Mouse (Mus musculus) midbrain, embryonic 10.5 days (tissue): ENCODE results near the gene Mtus2. TPM values are rescaled to one million over a fixed set of nuclear protein-coding genes. Genes with fewer than 3 reads are reported as not detected.

Source experiments
- DNase-seq: peaks from one replicate; pipeline ENCODE4 v3.0.0-alpha.2; 2017; ENCODE audit warnings: low spot score
- H3K27ac ChIP-seq: fragments of 300-500 bp; sonication (generic); replicated peaks from 2 replicates; pipeline ENCODE4 v1.5.1; 2016; ENCODE audit warnings: mild to moderate bottlenecking
- H3K27me3 ChIP-seq: fragments of 300-500 bp; sonication (generic); 2 replicates; pipeline ENCODE4 v1.6.1; 2016; ENCODE audit warnings: low read depth, mild to moderate bottlenecking; ENCODE audit not compliant: poor library complexity, severe bottlenecking
- H3K36me3 ChIP-seq: fragments of 300-500 bp; sonication (generic); 2 replicates; pipeline ENCODE4 v1.6.1; 2016; ENCODE audit warnings: mild to moderate bottlenecking, moderate library complexity
- H3K4me1 ChIP-seq: fragments of 300-500 bp; sonication (generic); 2 replicates; pipeline ENCODE4 v1.6.1; 2016
- H3K4me3 ChIP-seq: fragments of 300-500 bp; sonication (generic); 2 replicates; pipeline ENCODE4 v1.5.1; 2016; ENCODE audit warnings: mild to moderate bottlenecking, moderate library complexity
- H3K9me3 ChIP-seq: fragments of 300-500 bp; sonication (generic); replicated peaks from 2 replicates; pipeline ENCODE4 v1.6.1; 2016; ENCODE audit warnings: mild to moderate bottlenecking
- WGBS: fragments of 180-500 bp; shearing (Covaris S2); methylation state at CpG from one replicate; pipeline ENCODE4 v1.1.7; 2016; 5-methylcytosine and 5-hydroxymethylcytosine counted together
- polyA plus RNA-seq: library from polyadenylated mRNA; unstranded; fragments of >200 nt; fragmentation: Nextera tagmentation; extraction: Ambion mirVana; gene quantifications from 2 replicates; pipeline ENCODE4 v1.2.1, GENCODE M21; 2016

Gene Mtus2
- polyA plus RNA-seq, 1 experiment from 2014 or later = 5.1 TPM

- peak; percentile 69 for DNase-seq
- WGBS = under 1% methylated on average over 32 of the region's 32 CpGs
- Histone ChIP-seq H3K9me3 (no peaks in the 10 kb centered on the region), H3K27me3 (peaks cover 36% of the 10 kb centered on the region), H3K27ac (peak overlapping the region; percentile 71), H3K4me3 (peak overlapping the region; percentile 68), H3K4me1 (peaks cover 13% of the 10 kb centered on the region), H3K36me3 (no peaks in the 10 kb centered on the region)
Measured at GRCm38 (mm10) chr5:148264819-148265707, 307.9 kb downstream of the Mtus2 start.

GRCm38 (mm10) chr5:148266841-148267240, 309.7 kb downstream of the Mtus2 start:
- no peaks in the 10 kb centered on the region for H3K36me3 ChIP-seq
- whole genome bisulfite sequencing = 77% methylated on average over 2 of the region's 2 CpGs
- peaks cover 36% of the 10 kb centered on the region for H3K27me3 ChIP-seq
- no peak overlapping the region for H3K27ac ChIP-seq
- peaks cover 13% of the 10 kb centered on the region for H3K4me1 ChIP-seq
- H3K4me3 ChIP-seq = no peak overlapping the region
- no peaks in the 10 kb centered on the region for H3K9me3 ChIP-seq
- DNase-seq = no peak

GRCm38 (mm10) chr5:148267446-148267845, 310.3 kb downstream of the Mtus2 start:
- 69% methylated on average over 4 of the region's 4 CpGs for WGBS
- Histone ChIP-seq H3K36me3 (no peaks in the 10 kb centered on the region), H3K9me3 (no peaks in the 10 kb centered on the region), H3K4me3 (no peak overlapping the region), H3K27ac (no peak overlapping the region), H3K4me1 (peaks cover 13% of the 10 kb centered on the region), H3K27me3 (peaks cover 36% of the 10 kb centered on the region)
- DNase-seq = no peak

GRCm38 (mm10) chr5:148272065-148272464, 314.9 kb downstream of the Mtus2 start:
- Histone ChIP-seq H3K27ac (no peak overlapping the region), H3K4me3 (no peak overlapping the region), H3K27me3 (no peaks in the 10 kb centered on the region; the same call in 1 of the 2 replicates), H3K4me1 (no peaks in the 10 kb centered on the region), H3K9me3 (no peaks in the 10 kb centered on the region), H3K36me3 (no peaks in the 10 kb centered on the region)
- no peak for DNase-seq
- WGBS = 91% methylated on average over 6 of the region's 6 CpGs

GRCm38 (mm10) chr5:148272771-148273170, 315.7 kb downstream of the Mtus2 start:
- Histone ChIP-seq H3K9me3 (no peaks in the 10 kb centered on the region), H3K4me3 (no peak overlapping the region), H3K36me3 (no peaks in the 10 kb centered on the region), H3K27ac (no peak overlapping the region), H3K27me3 (no peaks in the 10 kb centered on the region), H3K4me1 (no peaks in the 10 kb centered on the region)
- DNase-seq = no peak
- WGBS = 89% methylated on average over 6 of the region's 6 CpGs

GRCm38 (mm10) chr5:148278233-148278632, 321.1 kb downstream of the Mtus2 start:
- Histone ChIP-seq H3K27me3 (no peaks in the 10 kb centered on the region), H3K4me1 (no peaks in the 10 kb centered on the region), H3K4me3 (no peak overlapping the region), H3K36me3 (no peaks in the 10 kb centered on the region), H3K9me3 (no peaks in the 10 kb centered on the region), H3K27ac (no peak overlapping the region)
- no peak for DNase-seq
- WGBS = 85% methylated on average over 8 of the region's 8 CpGs

GRCm38 (mm10) chr5:148280321-148280720, 323.2 kb downstream of the Mtus2 start:
- no peaks in the 10 kb centered on the region for H3K9me3 ChIP-seq
- no peak for DNase-seq
- no peak overlapping the region for H3K4me3 ChIP-seq
- no peak overlapping the region for H3K27ac ChIP-seq
- 90% methylated on average over 5 of the region's 5 CpGs for whole genome bisulfite sequencing
- H3K36me3 ChIP-seq = no peaks in the 10 kb centered on the region
- no peaks in the 10 kb centered on the region for H3K27me3 ChIP-seq
- H3K4me1 ChIP-seq = no peaks in the 10 kb centered on the region

GRCm38 (mm10) chr5:148282093-148282492, 325.0 kb downstream of the Mtus2 start:
- Histone ChIP-seq H3K27me3 (no peaks in the 10 kb centered on the region), H3K9me3 (no peaks in the 10 kb centered on the region), H3K4me3 (no peak overlapping the region), H3K27ac (no peak overlapping the region), H3K36me3 (no peaks in the 10 kb centered on the region), H3K4me1 (no peaks in the 10 kb centered on the region)
- no peak for DNase-seq
- 88% methylated on average over 6 of the region's 6 CpGs for WGBS

GRCm38 (mm10) chr5:148282631-148283030, 325.5 kb downstream of the Mtus2 start:
- H3K36me3 ChIP-seq = no peaks in the 10 kb centered on the region
- WGBS = 90% methylated on average over 5 of the region's 5 CpGs
- H3K4me3 ChIP-seq = no peak overlapping the region
- no peak overlapping the region for H3K27ac ChIP-seq
- DNase-seq = no peak
- H3K9me3 ChIP-seq = no peaks in the 10 kb centered on the region
- no peaks in the 10 kb centered on the region for H3K27me3 ChIP-seq
- no peaks in the 10 kb centered on the region for H3K4me1 ChIP-seq

- no peak overlapping the region for H3K4me3 ChIP-seq
- H3K36me3 ChIP-seq = no peaks in the 10 kb centered on the region
- 88% methylated on average over 2 of the region's 2 CpGs for WGBS
- no peak overlapping the region for H3K27ac ChIP-seq
- H3K4me1 ChIP-seq = no peaks in the 10 kb centered on the region
- no peaks in the 10 kb centered on the region for H3K27me3 ChIP-seq
- H3K9me3 ChIP-seq = no peaks in the 10 kb centered on the region
- DNase-seq = no peak
Measured at GRCm38 (mm10) chr5:148283177-148283576, 326.1 kb downstream of the Mtus2 start.

GRCm38 (mm10) chr5:148283584-148283983, 326.5 kb downstream of the Mtus2 start:
- no peaks in the 10 kb centered on the region for H3K27me3 ChIP-seq
- 93% methylated on average over 3 of the region's 3 CpGs for WGBS
- DNase-seq = no peak
- no peaks in the 10 kb centered on the region for H3K4me1 ChIP-seq
- no peaks in the 10 kb centered on the region for H3K9me3 ChIP-seq
- H3K4me3 ChIP-seq = no peak overlapping the region
- H3K27ac ChIP-seq = no peak overlapping the region
- H3K36me3 ChIP-seq = no peaks in the 10 kb centered on the region

GRCm38 (mm10) chr5:148287529-148287928, 330.4 kb downstream of the Mtus2 start:
- Histone ChIP-seq H3K36me3 (no peaks in the 10 kb centered on the region), H3K27me3 (no peaks in the 10 kb centered on the region), H3K9me3 (0 out of 2 replicates have a peak, but pooled peaks cover 11% of the 10 kb centered on the region), H3K4me3 (no peak overlapping the region), H3K4me1 (no peaks in the 10 kb centered on the region), H3K27ac (no peak overlapping the region)
- no peak for DNase-seq
- 87% methylated on average over 5 of the region's 5 CpGs for WGBS

- Histone ChIP-seq H3K9me3 (0 out of 2 replicates have a peak, but pooled peaks cover 15% of the 10 kb centered on the region), H3K36me3 (no peaks in the 10 kb centered on the region), H3K4me3 (no peak overlapping the region), H3K27ac (no peak overlapping the region), H3K27me3 (no peaks in the 10 kb centered on the region), H3K4me1 (no peaks in the 10 kb centered on the region)
- DNase-seq = no peak
- 77% methylated on average over 18 of the region's 18 CpGs for WGBS
Measured at GRCm38 (mm10) chr5:148288804-148289203, 331.7 kb downstream of the Mtus2 start.
